Mouse (Mus musculus) gastrocnemius, postnatal 36 days (tissue): ENCODE measurements around the gene Parp12. TPM values are rescaled to one million over a fixed set of nuclear protein-coding genes. Genes with fewer than 3 reads are reported as not detected.

Experiments used
- DNase-seq, 2 experiments: peaks; one replicate each; pipeline ENCODE4 v3.0.0; 2022
- intact Hi-C: fragments of 180-260 bp; cut with DNase I; formaldehyde crosslinking; loops from one replicate; pipeline ENCODE4 v1.15.1; 2025
- total RNA-seq, 2 experiments: library from RNA; stranded (reverse); gene quantifications; 2 replicates each; pipeline ENCODE4 v1.2.3; 2021

Gene Parp12
- total RNA-seq, 2 experiments from 2014 or later = 3.1 to 3.2 TPM

GRCm38 (mm10) chr6:39059547-39060497, 58.3 kb downstream of the Parp12 start:
- intact Hi-C loops = no loop called here
- no peak for DNase-seq

GRCm38 (mm10) chr6:39058936-39059335, 59.2 kb downstream of the Parp12 start:
- intact Hi-C loops = no loop called here
- DNase-seq = no peak

GRCm38 (mm10) chr6:39058389-39058788, 59.8 kb downstream of the Parp12 start:
- no peak for DNase-seq
- intact Hi-C loops = no loop called here

GRCm38 (mm10) chr6:39057161-39057560, 61.0 kb downstream of the Parp12 start:
- intact Hi-C loops = no loop called here
- no peak for DNase-seq

- intact Hi-C loops = no loop called here
- DNase-seq = no peak
Measured at GRCm38 (mm10) chr6:39055831-39056261, 62.3 kb downstream of the Parp12 start.

GRCm38 (mm10) chr6:39054878-39055508, 63.2 kb downstream of the Parp12 start:
- intact Hi-C loops = no loop called here
- no peak for DNase-seq

GRCm38 (mm10) chr6:39054206-39054864, 63.8 kb downstream of the Parp12 start:
- DNase-seq = no peak
- intact Hi-C loops = no loop called here

- intact Hi-C loops = no loop called here
- DNase-seq = no peak
Measured at GRCm38 (mm10) chr6:39052636-39053035, 65.5 kb downstream of the Parp12 start.

- DNase-seq = no peak
- intact Hi-C loops = no loop called here
Measured at GRCm38 (mm10) chr6:39051799-39052556, 66.2 kb downstream of the Parp12 start.

GRCm38 (mm10) chr6:39050836-39051235, 67.3 kb downstream of the Parp12 start:
- intact Hi-C loops = no loop called here

GRCm38 (mm10) chr6:39049141-39049540, 69.0 kb downstream of the Parp12 start:
- no peak for DNase-seq
- intact Hi-C loops = no loop called here

More at GRCm38 (mm10) chr6:39050836-39051235, 67.3 kb downstream of the Parp12 start:
- DNase-seq = no peak

GRCm38 (mm10) chr6:39040451-39040850, 77.7 kb downstream of the Parp12 start:
- intact Hi-C loops = no loop called here
- DNase-seq = no peak

Other genes starting within 250 kb of the Parp12 start
- under 1 TPM; 0.79 to 0.81 TPM for gene Tbxas1, start 242.9 kb downstream of the Parp12 start, total RNA-seq
- 100 to 1,000 TPM in 1 of 2 experiments, 10 to 100 TPM in 1; 71.5 to 114 TPM for gene Hipk2, start 242.2 kb downstream of the Parp12 start, total RNA-seq
- 10 to 100 TPM; 19.8 to 20.3 TPM for gene Kdm7a, start 88.4 kb upstream of the Parp12 start, total RNA-seq